Mouse (Mus musculus) cortical plate, adult 2 months (tissue): ENCODE measurements around the gene Pax4.

Experiments used
- CTCF ChIP-seq: fragments of 200-500 bp; IDR thresholded peaks from 2 replicates; pipeline ENCODE4 v1.5.1; 2011; ENCODE audit warnings: mild to moderate bottlenecking, control low read depth, low read length; ENCODE audit not compliant: insufficient read depth; ENCODE audit errors: extremely low read depth
- POLR2A ChIP-seq: fragments of 200-500 bp; IDR thresholded peaks from 2 replicates; pipeline ENCODE4 v1.6.1; 2011; ENCODE audit warnings: mild to moderate bottlenecking, low read length, control low read depth; ENCODE audit not compliant: insufficient read depth; ENCODE audit errors: extremely low read depth

- no peak for TF ChIP-seq POLR2A
- TF ChIP-seq CTCF = no peak
Measured at GRCm38 (mm10) chr6:28497837-28498236, 48.7 kb upstream of the Pax4 start.
